ENCODE assay signal across 8 mouse cellular contexts in the genomic region with DNA sequence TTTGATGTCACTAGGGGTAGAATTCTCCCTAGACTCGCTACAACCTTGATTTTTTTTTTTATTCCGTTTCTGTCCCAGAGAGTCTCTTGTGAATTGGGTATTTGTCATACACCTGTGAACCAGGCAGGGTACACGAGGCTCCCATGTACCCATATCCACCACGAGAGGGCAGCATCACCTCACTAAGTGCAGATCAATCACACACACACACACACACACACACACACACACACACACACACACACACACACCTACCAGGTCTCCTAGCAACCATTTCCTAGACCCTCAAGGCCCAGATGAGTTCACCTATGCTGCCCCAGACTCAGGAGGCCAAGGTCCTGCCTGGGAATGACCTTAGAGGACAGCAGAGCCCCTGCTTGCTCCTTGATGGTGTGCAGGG.
DNase-seq lines count a peak whose midpoint lies in the region; TF ChIP-seq lines count a peak whose summit lies in the region.
"Had no signal": no experiment of that assay in that cellular context is flagged by ENCODE, and none has a peak within 500 bp of the region (broad histone marks: within the 10 kb centered on the region; RNA-seq: fewer than 3 reads in every experiment).

No protein-coding gene starts in this region.

- H3K4me3 ChIP-seq in left cerebral cortex, adult 2 months = no peak overlapping the region
- no peak overlapping the region for H3K4me3 ChIP-seq in small intestine, adult 2 months (ENCODE audit: low read depth, low read length)
- H3K4me3 ChIP-seq: neural tube, embryonic 13.5 days had no signal

- H3K27me3 ChIP-seq in small intestine, adult 2 months (ENCODE audit: control insufficient read depth, insufficient read depth, low read length) = no peaks in the 10 kb centered on the region

- WGBS in small intestine, adult 2 months = 0% methylated on average over 4 of the region's 4 CpGs

- H3K36me3 ChIP-seq in small intestine, adult 2 months (ENCODE audit: control insufficient read depth, insufficient read depth, low read length) = no peaks in the 10 kb centered on the region
- H3K36me3 ChIP-seq: neural tube, embryonic 13.5 days had no signal

- peak; percentile 62 to 63 for DNase-seq in left cerebral cortex, adult 2 months (ENCODE audit: extremely low spot score in 1 of 2, low spot score in 2 of 2)
- DNase-seq in left cerebral cortex, adult 11 months (ENCODE audit: low spot score) = no peak
- DNase-seq in NIH3T3 (ENCODE audit: low read depth) = peak; percentile 83
- peak; percentile 88 to 92 for DNase-seq in cerebellum, postnatal 10 days
- DNase-seq in induced T-regulatory cell, adult 2 months (ENCODE audit: low read depth) = peak; percentile 75
- peak; percentile 77 for DNase-seq in lung, postnatal 36 days

- TF ChIP-seq CTCF in left cerebral cortex, adult 2 months (IDR thresholded peaks at IDR 0.05) = peak; percentile 48
- TF ChIP-seq CTCF in small intestine, adult 2 months (IDR thresholded peaks at IDR 0.05; ENCODE audit: extremely low read depth, insufficient read length, insufficient replicate concordance, low read depth, low read length) = peak; percentile 56; the same call in 1 of the 2 replicates

- H3K4me1 ChIP-seq in small intestine, adult 2 months (ENCODE audit: control insufficient read depth, insufficient read depth, insufficient read length, low read length) = peaks cover 16% of the 10 kb centered on the region

- intact Hi-C loops in left cerebral cortex, adult 2 months (cut with DNase I) = loop anchor here (1.0 to 5.0 kb wide), 6 partner anchors 132 to 695 kb away; no protein-coding TSS in a partner anchor

- H3K27ac ChIP-seq in left cerebral cortex, adult 2 months = no peak overlapping the region
- H3K27ac ChIP-seq in small intestine, adult 2 months (ENCODE audit: insufficient read depth, low read depth, low read length) = no peak overlapping the region
- H3K27ac ChIP-seq: neural tube, embryonic 13.5 days had no signal

- no peak for TF ChIP-seq POLR2A in small intestine, adult 2 months (IDR thresholded peaks at IDR 0.05; ENCODE audit: low read depth, low read length)
